Mouse (Mus musculus): ENCODE results near the gene Mtmr4.
A peak's percentile ranks its signal among the peaks of the same experiment; 100 is the strongest.

Gene Mtmr4

GRCm38 (mm10) chr11:87581933-87582710 lies 9.8 kb upstream of the Mtmr4 start:
- no peak for DNase-seq (ENCODE audit: low read depth, low spot score)

GRCm38 (mm10) chr11:87583291-87584034 lies 8.5 kb upstream of the Mtmr4 start:
- DNase-seq (ENCODE audit: low read depth, low spot score): no peak

DNA sequence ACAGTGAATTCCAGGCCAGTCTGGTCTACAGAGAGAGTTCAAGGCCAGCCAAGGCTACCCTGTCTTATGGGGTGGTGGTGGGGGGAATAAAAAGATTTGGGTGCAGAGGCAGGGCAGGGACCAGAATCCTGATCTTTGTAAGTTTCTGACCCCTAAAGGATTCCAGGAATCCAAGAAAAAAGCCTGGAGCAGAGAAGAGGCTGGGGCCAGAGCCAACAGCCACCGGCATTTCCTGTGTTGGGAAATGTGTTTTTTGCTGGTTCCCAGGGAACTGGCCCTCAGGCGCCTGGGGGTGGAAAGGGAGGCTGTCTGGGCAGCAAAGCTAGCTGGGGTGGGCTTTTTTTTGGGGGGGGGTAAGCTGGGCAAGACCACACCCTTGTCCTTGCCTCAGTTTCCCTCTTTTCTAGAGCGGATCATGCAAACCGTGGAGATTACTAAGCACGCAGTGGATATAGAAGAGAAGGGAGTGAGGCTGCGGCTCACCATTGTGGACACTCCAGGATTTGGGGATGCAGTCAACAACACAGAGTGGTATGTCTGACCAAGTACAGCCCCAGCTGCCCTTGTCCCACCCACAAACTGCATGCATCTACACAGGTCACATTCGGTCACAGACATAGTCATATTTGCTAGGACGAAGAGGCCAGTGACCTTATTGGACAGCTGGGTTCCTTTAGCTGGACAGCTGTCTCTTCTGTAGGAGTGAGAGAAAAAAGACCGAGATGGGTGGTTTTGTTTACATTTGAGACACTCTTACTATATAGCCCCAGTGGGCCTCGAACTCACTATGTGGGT lies 7.1 kb upstream of the Mtmr4 start:
- no peak for DNase-seq (ENCODE audit: low read depth, low spot score)

- no peak for DNase-seq (ENCODE audit: low read depth, low spot score)
Observed at GRCm38 (mm10) chr11:87587211-87587874, 4.6 kb upstream of the Mtmr4 start.

GRCm38 (mm10) chr11:87589605-87590004 lies 2.4 kb upstream of the Mtmr4 start:
- no peak for DNase-seq (ENCODE audit: low read depth, low spot score)

DNA sequence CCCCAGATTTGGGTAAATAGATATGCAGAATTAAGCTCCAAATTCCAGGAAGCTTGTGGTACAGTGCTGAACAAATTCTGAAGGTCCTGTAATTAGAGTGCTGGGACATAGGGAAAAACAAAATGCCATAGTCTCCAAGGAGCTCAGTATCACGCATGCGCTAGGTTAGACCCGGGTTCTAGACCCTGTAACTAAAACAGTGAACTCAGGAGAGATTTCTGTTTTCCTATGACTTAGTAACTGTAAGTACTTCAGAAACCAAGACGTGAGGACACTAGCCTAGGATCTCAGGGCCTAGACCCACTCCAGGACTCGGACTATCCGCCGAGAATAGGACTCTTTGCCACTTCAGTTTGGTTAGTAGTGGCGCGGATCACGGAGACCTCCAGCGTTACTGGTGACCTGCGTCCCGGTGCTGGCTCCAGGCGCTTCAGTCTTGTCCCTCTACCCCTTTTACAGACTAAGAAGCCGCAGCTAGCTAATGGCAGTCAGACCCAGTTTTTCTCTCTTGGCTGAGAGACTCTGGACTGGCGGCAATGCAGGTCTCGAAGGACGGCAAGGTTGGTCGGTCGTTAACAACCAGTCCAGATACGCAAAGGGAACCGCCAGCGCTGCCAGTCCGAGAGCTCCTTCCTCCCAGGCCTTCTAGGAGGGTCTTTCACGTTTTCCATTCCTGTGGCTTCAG lies 979 bp upstream of the Mtmr4 start:
- peak; percentile 35 for DNase-seq (ENCODE audit: low read depth, low spot score)

DNA sequence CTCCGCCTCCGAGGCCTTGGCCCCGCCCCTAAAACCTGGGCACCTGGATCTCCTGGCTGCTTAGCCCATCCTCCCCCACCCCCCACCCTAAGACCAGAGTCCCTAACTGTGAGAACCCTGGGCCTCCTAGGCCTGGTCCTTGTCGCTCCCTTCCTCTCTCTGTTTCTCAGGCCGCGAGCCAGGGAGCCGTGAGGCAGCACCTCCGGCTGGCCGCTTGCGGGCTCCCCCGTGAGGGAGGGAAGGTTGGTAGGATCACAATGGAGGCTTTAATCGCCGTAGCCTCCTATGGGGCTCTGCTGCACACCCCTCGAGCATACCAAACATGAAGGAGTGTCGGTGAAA lies 363 bp downstream of the Mtmr4 start:
- DNase-seq (ENCODE audit: low read depth, low spot score): no peak

GRCm38 (mm10) chr11:87592713-87593598 lies 994 bp downstream of the Mtmr4 start:
- peak; percentile 28 for DNase-seq (ENCODE audit: low read depth, low spot score)

- peak; percentile 90 for DNase-seq (ENCODE audit: low read depth, low spot score)
Observed at GRCm38 (mm10) chr11:87595327-87595841, 3.4 kb downstream of the Mtmr4 start.

- DNase-seq (ENCODE audit: low read depth, low spot score): peak; percentile 47
Observed at GRCm38 (mm10) chr11:87595976-87596375, 4.0 kb downstream of the Mtmr4 start.

GRCm38 (mm10) chr11:87596492-87596891 lies 4.5 kb downstream of the Mtmr4 start:
- DNase-seq (ENCODE audit: low read depth, low spot score): peak; percentile 33

DNA sequence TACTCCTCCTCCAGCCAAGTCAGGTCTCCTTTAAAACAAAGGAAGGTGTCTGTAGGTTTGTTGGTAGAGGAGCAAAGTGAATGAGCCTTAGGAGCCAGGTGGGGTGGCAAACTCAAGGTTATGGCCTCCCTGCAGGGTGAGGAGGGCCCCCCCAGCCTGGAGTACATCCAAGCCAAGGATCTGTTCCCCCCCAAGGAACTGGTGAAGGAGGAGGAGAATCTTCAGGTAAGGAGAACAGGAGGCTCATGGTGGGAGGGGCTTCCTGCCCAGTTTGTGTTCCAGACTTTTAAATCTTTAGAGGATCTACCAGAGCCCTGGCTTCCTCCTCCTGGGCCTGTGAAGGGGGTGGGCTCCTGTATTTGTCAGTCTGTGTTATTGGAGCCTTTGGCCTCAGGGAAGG lies 5.1 kb downstream of the Mtmr4 start:
- DNase-seq (ENCODE audit: low read depth, low spot score): no peak

GRCm38 (mm10) chr11:87599395-87600089 lies 7.6 kb downstream of the Mtmr4 start:
- DNase-seq (ENCODE audit: low read depth, low spot score): no peak

- DNase-seq (ENCODE audit: low read depth, low spot score): no peak
Observed at GRCm38 (mm10) chr11:87600322-87600853, 8.4 kb downstream of the Mtmr4 start.

DNA sequence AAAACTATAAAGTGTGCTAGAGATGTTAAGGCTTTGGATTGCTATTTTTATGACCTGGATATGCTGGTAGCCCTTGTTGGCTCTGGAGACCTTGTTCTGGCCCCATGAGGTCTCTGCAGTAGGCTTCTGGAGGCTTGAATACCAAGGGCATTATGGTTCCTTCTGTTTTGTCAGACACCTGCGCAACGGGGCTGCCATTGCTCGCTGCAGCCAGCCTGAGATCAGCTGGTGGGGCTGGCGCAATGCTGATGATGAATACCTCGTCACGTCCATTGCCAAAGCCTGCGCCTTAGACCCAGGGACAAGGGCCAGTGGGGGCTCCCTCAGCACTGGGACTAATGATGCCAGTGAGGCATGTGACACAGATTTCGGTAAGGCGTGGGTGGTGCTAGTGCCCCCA lies 10.3 kb downstream of the Mtmr4 start:
- no peak for DNase-seq (ENCODE audit: low read depth, low spot score)

- DNase-seq (ENCODE audit: low read depth, low spot score): no peak
Observed at GRCm38 (mm10) chr11:87603571-87603970, 11.6 kb downstream of the Mtmr4 start.

DNA sequence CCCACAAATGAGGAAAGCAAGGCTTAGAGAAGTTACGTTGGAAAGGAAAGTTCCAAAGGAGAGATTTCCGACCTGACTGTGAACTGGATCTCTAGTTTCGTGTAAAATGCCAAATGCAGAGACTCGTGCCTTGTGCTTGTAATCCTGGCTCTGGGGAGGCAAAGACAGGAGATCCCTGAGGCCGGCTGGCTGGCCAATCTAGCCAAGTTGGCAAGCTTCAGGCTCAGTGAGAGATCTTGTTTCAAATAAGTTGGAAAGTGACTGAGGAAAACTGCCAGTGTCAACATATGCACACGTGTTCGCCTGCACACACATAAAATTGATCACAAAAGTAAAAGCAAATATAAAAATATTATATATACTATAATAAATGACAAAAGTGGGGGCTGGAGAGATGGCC lies 17.3 kb downstream of the Mtmr4 start:
- DNase-seq (ENCODE audit: low read depth, low spot score): no peak

- DNase-seq (ENCODE audit: low read depth, low spot score): no peak
Observed at GRCm38 (mm10) chr11:87611547-87611946, 19.6 kb downstream of the Mtmr4 start.

GRCm38 (mm10) chr11:87613972-87614371 lies 22.0 kb downstream of the Mtmr4 start:
- DNase-seq (ENCODE audit: low read depth, low spot score): no peak
